Mouse (Mus musculus) liver, adult 2 months (tissue): ENCODE measurements around the gene Dpp6.

Experiments used
- CTCF ChIP-seq: fragments of 200-500 bp; IDR thresholded peaks from 2 replicates; pipeline ENCODE4 v1.5.1; 2011; ENCODE audit warnings: low read depth, low read length, control low read depth
- POLR2A ChIP-seq: fragments of 200-500 bp; IDR thresholded peaks from 2 replicates; pipeline ENCODE4 v1.6.1; 2011; ENCODE audit warnings: low read length, control low read depth; ENCODE audit not compliant: insufficient read depth; ENCODE audit errors: extremely low read depth

DNA sequence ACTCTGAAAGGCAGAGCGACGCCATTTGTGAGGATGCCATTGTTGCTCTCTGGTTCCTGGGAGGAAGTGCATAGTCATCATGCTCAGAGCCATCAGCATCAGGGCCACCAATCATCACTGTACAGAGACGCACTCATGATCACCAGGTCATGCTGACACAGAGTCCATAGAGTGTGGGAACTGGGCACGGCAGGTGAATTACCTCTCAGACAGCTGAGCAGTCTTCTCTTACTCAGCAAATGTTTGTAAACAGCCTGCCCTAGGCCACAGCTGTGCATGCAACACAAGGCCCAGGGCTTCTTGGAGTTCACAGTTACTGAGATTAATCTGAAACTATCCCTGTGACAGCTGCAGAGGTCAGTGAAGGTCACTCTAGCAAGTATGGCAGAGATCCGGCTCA lies 124.5 kb downstream of the Dpp6 start:
- TF ChIP-seq CTCF (no peak), POLR2A (no peak)
